Mouse (Mus musculus): ENCODE measurements around the gene Tex264.

DNA sequence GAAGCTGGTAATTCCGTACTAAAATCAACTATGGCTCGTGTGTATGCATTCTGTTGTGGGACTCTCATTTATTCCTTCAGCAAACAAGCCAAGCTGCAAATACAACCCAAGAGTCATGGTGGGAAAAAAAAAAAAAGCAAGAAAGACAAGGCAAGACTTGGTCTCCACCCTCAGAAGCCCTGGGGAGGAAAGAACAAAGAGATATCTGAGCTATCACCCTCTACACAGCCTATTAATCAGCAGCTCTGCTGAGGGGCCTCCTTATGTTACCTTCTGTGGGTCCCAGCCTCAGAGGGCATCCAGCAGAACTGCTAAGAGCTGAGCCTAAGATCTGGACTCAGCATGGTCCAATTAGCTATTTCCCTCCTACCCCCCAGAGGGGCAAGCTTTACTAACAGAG lies 11.9 kb downstream of the Tex264 start:
- TF ChIP-seq POLR2A (IDR thresholded peaks at IDR 0.05; ENCODE audit: control insufficient read depth, low read depth, low read length) (no peak), CTCF (IDR thresholded peaks at IDR 0.05; ENCODE audit: control insufficient read depth, insufficient read depth, insufficient replicate concordance, low read depth, low read length) (no peak)
